Mouse (Mus musculus) liver, embryonic 16.5 days (tissue): ENCODE results near the gene Pfkl. TPM values are rescaled to one million over a fixed set of nuclear protein-coding genes. Genes with fewer than 3 reads are reported as not detected.
"Not testable (repeated sequence)": the region's sequence is repeated elsewhere in the genome, so short reads cannot be mapped to it uniquely, and the experiment has no call there.

Experiments used
- ATAC-seq: fragments of 200-750 bp; cut with Nextera tagmentation; 2 replicates; pipeline ENCODE4 v1.8.0; 2017; ENCODE audit warnings: low read depth, mild to moderate bottlenecking, moderate number of reproducible peaks, moderate library complexity
- H3K27ac ChIP-seq: fragments of 300-500 bp; sonication (generic); 2 replicates; pipeline ENCODE4 v1.5.1; 2014; ENCODE audit warnings: mild to moderate bottlenecking, low read length
- H3K27me3 ChIP-seq: fragments of 300-500 bp; sonication (generic); 2 replicates; pipeline ENCODE4 v1.6.1; 2014; ENCODE audit warnings: low read depth, low read length, mixed read lengths; ENCODE audit not compliant: control insufficient read depth, insufficient read depth
- H3K36me3 ChIP-seq: fragments of 300-500 bp; sonication (generic); 2 replicates; pipeline ENCODE4 v1.6.1; 2014; ENCODE audit warnings: mild to moderate bottlenecking; ENCODE audit not compliant: control insufficient read depth, insufficient read depth
- H3K4me1 ChIP-seq: fragments of 300-500 bp; sonication (generic); 2 replicates; pipeline ENCODE4 v1.6.1; 2014; ENCODE audit warnings: low read depth, low read length, mixed read lengths; ENCODE audit not compliant: control insufficient read depth
- H3K4me2 ChIP-seq: fragments of 300-500 bp; sonication (generic); 2 replicates; pipeline ENCODE4 v1.6.1; 2014; ENCODE audit warnings: low read depth, low read length, mixed read lengths
- H3K4me3 ChIP-seq: fragments of 300-500 bp; sonication (generic); 2 replicates; pipeline ENCODE4 v1.5.1; 2014; ENCODE audit warnings: low read depth, mild to moderate bottlenecking, low read length
- H3K9ac ChIP-seq: fragments of 300-500 bp; sonication (generic); 2 replicates; pipeline ENCODE4 v1.6.1; 2014; ENCODE audit warnings: low read depth, low read length
- H3K9me3 ChIP-seq: fragments of 300-500 bp; sonication (generic); replicated peaks from 2 replicates; pipeline ENCODE4 v1.6.1; 2016; ENCODE audit warnings: low read length; ENCODE audit not compliant: control insufficient read depth
- WGBS: fragments of 180-500 bp; shearing (Covaris S2); extraction: QIAGEN DNeasy Blood & Tissue Kit; methylation state at CpG from one replicate; pipeline ENCODE4 v1.1.7; 2014; ENCODE audit not compliant: insufficient replicate concordance; 5-methylcytosine and 5-hydroxymethylcytosine counted together
- polyA plus RNA-seq: library from polyadenylated mRNA; unstranded; fragments of >200 nt; fragmentation: Nextera tagmentation; extraction: Ambion mirVana; gene quantifications from 2 replicates; pipeline ENCODE4 v1.2.1, GENCODE M21; 2015

Pfkl gene
- polyA plus RNA-seq, 1 experiment from 2014 or later = 83.2 TPM

GRCm38 (mm10) chr10:77969973-77970325 is 39.9 kb downstream of the Pfkl start:
- H3K9ac ChIP-seq = no peak overlapping the region
- H3K27me3 ChIP-seq = peaks cover 17% of the 10 kb centered on the region
- no peak for ATAC-seq

GRCm38 (mm10) chr10:77969274-77969972 is 40.5 kb downstream of the Pfkl start:
- Histone ChIP-seq H3K4me1 (no peaks in the 10 kb centered on the region; the same call in 1 of the 2 replicates), H3K27me3 (peaks cover 17% of the 10 kb centered on the region), H3K36me3 (no peaks in the 10 kb centered on the region), H3K4me2 (peak overlapping the region; percentile 32), H3K4me3 (0 out of 2 replicates have a peak overlapping the region, but pooled peaks have one; percentile 1), H3K9ac (no peak overlapping the region), H3K27ac (no peak overlapping the region; the same call in 1 of the 2 replicates), H3K9me3 (no peaks in the 10 kb centered on the region)
- WGBS = 6% methylated on average over 26 of the region's 26 CpGs
- 0 out of 2 replicates have a peak, but pooled peaks have one; percentile 12 for ATAC-seq

More at GRCm38 (mm10) chr10:77969973-77970325, 39.9 kb downstream of the Pfkl start:
- Histone ChIP-seq H3K27ac (peak overlapping the region; percentile 25), H3K4me2 (peak overlapping the region; percentile 32), H3K4me3 (0 out of 2 replicates have a peak overlapping the region, but pooled peaks have one; percentile 1), H3K4me1 (peaks cover 3% of the 10 kb centered on the region), H3K9me3 (no peaks in the 10 kb centered on the region), H3K36me3 (no peaks in the 10 kb centered on the region)
- 9% methylated on average over 8 of the region's 8 CpGs for WGBS

DNA sequence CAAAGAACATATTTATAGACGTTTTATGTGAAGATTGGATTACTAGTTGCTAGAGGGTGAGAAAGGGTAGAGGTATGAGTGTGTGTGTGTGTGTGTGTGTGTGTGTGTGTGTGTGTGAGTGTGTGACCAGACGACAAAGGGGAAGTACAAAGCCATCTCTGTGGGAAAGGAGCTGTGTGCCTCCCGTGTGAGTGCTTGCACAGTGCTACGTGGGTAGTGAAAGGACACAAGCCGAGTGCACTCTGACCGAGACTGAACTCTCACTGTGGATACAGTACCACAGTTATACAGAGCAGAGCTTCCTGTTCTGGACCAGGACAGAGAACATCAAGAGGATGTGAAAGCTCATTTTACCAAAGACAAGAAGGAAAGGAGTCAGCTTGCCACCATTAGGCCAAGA is 45.9 kb downstream of the Pfkl start:
- Histone ChIP-seq H3K27me3 (peaks cover 3% of the 10 kb centered on the region), H3K9me3 (no peaks in the 10 kb centered on the region), H3K4me1 (no peaks in the 10 kb centered on the region), H3K4me3 (no peak overlapping the region), H3K9ac (no peak overlapping the region), H3K4me2 (no peak overlapping the region), H3K36me3 (no peaks in the 10 kb centered on the region), H3K27ac (no peak overlapping the region)
- peak; percentile 67 for ATAC-seq
- whole genome bisulfite sequencing = 25% methylated on average over 6 of the region's 6 CpGs

DNA sequence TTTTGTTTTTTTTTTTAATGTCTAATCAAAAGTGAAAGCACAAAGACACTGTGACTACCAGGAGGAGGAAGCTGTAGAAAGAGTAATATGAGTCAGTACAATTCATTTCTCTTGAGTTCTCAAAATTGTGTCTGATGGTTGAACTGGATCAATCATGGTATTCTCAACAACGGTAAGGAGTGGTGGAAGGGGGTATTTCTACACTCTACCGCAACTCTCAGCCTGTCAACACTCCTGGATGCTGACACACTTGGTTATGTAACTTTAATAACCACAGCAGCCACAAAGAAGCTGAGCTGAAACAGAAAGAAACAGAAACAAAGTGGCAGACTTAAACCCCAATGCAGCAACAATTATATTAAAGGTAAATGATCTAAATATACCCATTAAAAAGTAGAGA is 47.2 kb downstream of the Pfkl start:
- no peak overlapping the region for H3K27ac ChIP-seq
- 28% methylated on average over 2 of the region's 2 CpGs for WGBS
- H3K4me3 ChIP-seq = no peak overlapping the region
- H3K9me3 ChIP-seq = no peaks in the 10 kb centered on the region
- H3K36me3 ChIP-seq = no peaks in the 10 kb centered on the region
- no peaks in the 10 kb centered on the region for H3K27me3 ChIP-seq
- H3K4me2 ChIP-seq = no peak overlapping the region
- no peak overlapping the region for H3K9ac ChIP-seq
- H3K4me1 ChIP-seq = no peaks in the 10 kb centered on the region
- no peak for ATAC-seq

DNA sequence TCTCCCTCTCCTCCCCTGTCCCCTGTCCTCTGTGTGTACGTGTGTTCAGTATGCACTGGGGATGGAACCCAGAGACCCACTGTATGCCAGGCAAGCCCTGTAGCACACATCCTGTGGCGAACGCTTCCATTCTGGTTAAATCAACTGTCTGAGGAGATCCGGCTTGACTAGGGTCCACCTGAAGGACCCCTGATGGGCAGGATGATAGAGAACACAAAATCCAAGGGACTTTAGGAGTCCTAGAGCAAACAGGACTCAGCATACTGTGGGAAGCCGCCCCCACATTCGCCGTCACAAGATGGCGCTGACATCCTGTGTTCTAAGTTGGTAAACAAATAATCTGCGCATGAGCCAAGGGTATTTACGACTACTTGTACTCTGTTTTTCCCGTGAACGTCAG is 59.4 kb downstream of the Pfkl start:
- not testable (repeated sequence) for H3K27ac ChIP-seq, H3K9me3 ChIP-seq, H3K4me2 ChIP-seq, H3K9ac ChIP-seq, ATAC-seq, H3K36me3 ChIP-seq, H3K27me3 ChIP-seq, H3K4me1 ChIP-seq, H3K4me3 ChIP-seq
- WGBS = 76% methylated on average over 8 of the region's 12 CpGs

DNA sequence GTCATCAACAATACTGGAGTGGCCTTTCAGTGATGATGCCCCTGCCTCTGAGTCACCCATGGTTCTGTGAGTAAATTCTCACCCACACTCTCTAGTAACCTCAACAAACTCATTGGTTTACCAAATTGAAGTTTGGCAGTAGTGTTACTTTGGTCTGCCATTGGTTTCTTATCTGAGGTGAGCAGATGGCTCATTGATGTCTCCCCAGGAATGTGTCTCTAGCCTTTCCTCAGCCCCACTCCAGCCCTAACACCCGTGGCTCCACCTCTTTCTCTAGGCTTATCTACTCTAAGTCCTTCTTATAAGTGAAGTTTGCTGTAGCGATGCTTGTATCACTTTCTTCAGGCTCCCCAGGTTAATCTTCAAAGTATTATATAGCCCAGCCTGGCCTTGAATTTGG is 70.2 kb downstream of the Pfkl start:
- Histone ChIP-seq H3K36me3 (no peaks in the 10 kb centered on the region), H3K27me3 (no peaks in the 10 kb centered on the region), H3K27ac (no peak overlapping the region), H3K4me3 (no peak overlapping the region), H3K9ac (no peak overlapping the region), H3K4me1 (no peaks in the 10 kb centered on the region), H3K4me2 (no peak overlapping the region), H3K9me3 (no peaks in the 10 kb centered on the region)
- no peak for ATAC-seq
- 19% methylated on average over 2 of the region's 2 CpGs for WGBS

Other genes starting within 250 kb of the Pfkl start
- not detected in 2 replicates for gene Gm3238, start 238.8 kb downstream of the Pfkl start, polyA plus RNA-seq
- gene Gm7138, start 233.1 kb downstream of the Pfkl start, polyA plus RNA-seq = not detected in 2 replicates
- gene Gm3250, start 227.5 kb downstream of the Pfkl start, polyA plus RNA-seq = not detected in 2 replicates
- gene Gm7137, start 221.9 kb downstream of the Pfkl start, polyA plus RNA-seq = not detected in 2 replicates
- not detected in 2 replicates for gene Gm9639, start 215.0 kb downstream of the Pfkl start, polyA plus RNA-seq
- gene Gm19668, start 210.9 kb downstream of the Pfkl start, polyA plus RNA-seq = not detected in 2 replicates
- gene Gm9507, start 198.2 kb downstream of the Pfkl start, polyA plus RNA-seq = not detected in 2 replicates
- not detected in 2 replicates for gene Gm2696, start 195.4 kb downstream of the Pfkl start, polyA plus RNA-seq
- not detected in 2 replicates for gene Krtap10-4, start 183.0 kb downstream of the Pfkl start, polyA plus RNA-seq
- gene Krtap10-10, start 174.1 kb downstream of the Pfkl start, polyA plus RNA-seq = not detected in 2 replicates
- not detected in 2 replicates for gene Gm36176, start 163.3 kb downstream of the Pfkl start, polyA plus RNA-seq
- gene Gm10318, start 157.2 kb downstream of the Pfkl start, polyA plus RNA-seq = not detected in 2 replicates
- gene Gm3285, start 148.1 kb downstream of the Pfkl start, polyA plus RNA-seq = not detected in 2 replicates
- 16.5 and 18.6 TPM in 2 replicates for gene Lrrc3, start 107.5 kb downstream of the Pfkl start, polyA plus RNA-seq
- 2.7 and 3.0 TPM in 2 replicates for gene Trpm2, start 39.5 kb downstream of the Pfkl start, polyA plus RNA-seq
- gene 1810043G02Rik, start 31.6 kb downstream of the Pfkl start, polyA plus RNA-seq = 3.7 and 4.0 TPM in 2 replicates
- not detected in 2 replicates for gene Dnmt3l, start 31.9 kb upstream of the Pfkl start, polyA plus RNA-seq
- not detected in 2 replicates for gene Aire, start 33.5 kb upstream of the Pfkl start, polyA plus RNA-seq
- gene Icosl, start 59.2 kb upstream of the Pfkl start, polyA plus RNA-seq = 1.5 and 1.7 TPM in 2 replicates
- 21.0 and 21.7 TPM in 2 replicates for gene D10Jhu81e, start 159.7 kb upstream of the Pfkl start, polyA plus RNA-seq
- 9.0 and 9.1 TPM in 2 replicates for gene Pwp2, start 175.1 kb upstream of the Pfkl start, polyA plus RNA-seq
- gene Trappc10, start 234.6 kb upstream of the Pfkl start, polyA plus RNA-seq = 4.3 and 5.9 TPM in 2 replicates